Comparison of ENCODE assay signal across 8 mouse cellular contexts in genomic region chr6:142779045-142779811, GRCm38 (mm10). TPM values are rescaled to one million over a fixed set of nuclear protein-coding genes. Genes with fewer than 3 reads are reported as not detected.
DNase-seq lines count a peak whose midpoint lies in the region; ATAC-seq lines count a peak whose summit lies in the region.

No protein-coding gene starts in this region.

- peaks cover 2% of the 10 kb centered on the region; the same call in 1 of the 2 replicates for H3K36me3 ChIP-seq in heart, embryonic 11.5 days (ENCODE audit: control insufficient read depth, insufficient read depth, low read length)
- peaks cover 14% of the 10 kb centered on the region for H3K36me3 ChIP-seq in limb, embryonic 13.5 days

- WGBS in heart, embryonic 11.5 days (ENCODE audit: insufficient replicate concordance) = 44% methylated on average over 11 of the region's 11 CpGs
- WGBS in limb, embryonic 13.5 days = 49% methylated on average over 11 of the region's 11 CpGs

- DNase-seq in heart, postnatal 25 days (ENCODE audit: low spot score) = no peak
- peak; percentile 65 to 67 for DNase-seq in cerebellum, adult 18-20 months
- peak; percentile 34 to 52 for DNase-seq in frontal cortex, postnatal 14 days (ENCODE audit: low spot score in 2 of 2)
- peak; percentile 28 to 42 for DNase-seq in kidney, adult 8-10 months
- DNase-seq in neural tube, embryonic 10.5 days (ENCODE audit: extremely low spot score, low spot score) = peak; percentile 36

- H3K27ac ChIP-seq in heart, embryonic 11.5 days (ENCODE audit: low read depth, low read length) = no peak overlapping the region; the same call in 1 of the 2 replicates
- H3K27ac ChIP-seq in limb, embryonic 13.5 days = no peak overlapping the region

- H3K9me3 ChIP-seq in heart, embryonic 11.5 days (replicated peaks; ENCODE audit: control insufficient read depth, low read length) = no peaks in the 10 kb centered on the region
- no peaks in the 10 kb centered on the region for H3K9me3 ChIP-seq in limb, embryonic 13.5 days

- H3K27me3 ChIP-seq in heart, embryonic 11.5 days (ENCODE audit: control insufficient read depth, insufficient read depth, low read length) = no peaks in the 10 kb centered on the region
- no peaks in the 10 kb centered on the region for H3K27me3 ChIP-seq in limb, embryonic 13.5 days

- no peak for ATAC-seq in heart, embryonic 11.5 days (replicated peaks; ENCODE audit: insufficient number of reproducible peaks, low FRiP score, low TSS enrichment)
- peak; percentile 40; the same call in 1 of the 2 replicates for ATAC-seq in limb, embryonic 13.5 days (ENCODE audit: low FRiP score, low read depth)
- no peak for ATAC-seq in monocyte, adult 5-6 weeks (replicated peaks; ENCODE audit: insufficient number of reproducible peaks, low FRiP score, low TSS enrichment, poor library complexity, severe bottlenecking)

- H3K4me3 ChIP-seq in heart, embryonic 11.5 days (ENCODE audit: low read depth, low read length) = no peak overlapping the region
- no peak overlapping the region for H3K4me3 ChIP-seq in limb, embryonic 13.5 days

- no peak overlapping the region for H3K9ac ChIP-seq in heart, embryonic 11.5 days (ENCODE audit: low read depth, low read length)
- H3K9ac ChIP-seq in limb, embryonic 13.5 days = no peak overlapping the region

- peak overlapping the region; percentile 22; the same call in 1 of the 2 replicates for H3K4me2 ChIP-seq in heart, embryonic 11.5 days
- no peak overlapping the region for H3K4me2 ChIP-seq in limb, embryonic 13.5 days (replicated peaks)

- intact Hi-C loops in heart, postnatal 25 days (cut with DNase I) = loop anchor here (2.0 to 10.0 kb wide), 3 partner anchors 33 to 396 kb away; no protein-coding TSS in a partner anchor

- peaks cover 22% of the 10 kb centered on the region for H3K4me1 ChIP-seq in heart, embryonic 11.5 days (ENCODE audit: control insufficient read depth, insufficient read depth, low read length)
- H3K4me1 ChIP-seq in limb, embryonic 13.5 days = no peaks in the 10 kb centered on the region

RNA-seq across cellular contexts. Expression of gene Cmas, which starts 22.7 kb away (rescaled TPM):
- 117 and 126 TPM in 2 replicates for polyA plus RNA-seq in heart, embryonic 11.5 days (2014; fragmentation: Nextera tagmentation; extraction: Ambion mirVana)
- total RNA-seq in heart, postnatal 25 days (2021) = 10 to 100 TPM; 33.5 to 34.8 TPM
- polyA plus RNA-seq in limb, embryonic 13.5 days (2015; fragmentation: Nextera tagmentation; extraction: Ambion mirVana) = 74.7 and 79.6 TPM in 2 replicates
- total RNA-seq in monocyte, adult 5-6 weeks (2017) = 92.6 to 119 TPM (median 117 TPM) in 3 replicates

RNA-seq across cellular contexts. Expression of gene Sult6b2, which starts 25.1 kb away (rescaled TPM):
- 0.14 TPM in 1 of 2 replicates, not detected in the other for polyA plus RNA-seq in heart, embryonic 11.5 days (2014; fragmentation: Nextera tagmentation; extraction: Ambion mirVana)
- under 1 TPM in 1 of 2 experiments, not detected in 1; 0.23 TPM for total RNA-seq in heart, postnatal 25 days (2021)
- not detected in 2 replicates for polyA plus RNA-seq in limb, embryonic 13.5 days (2015; fragmentation: Nextera tagmentation; extraction: Ambion mirVana)
- not detected in 3 replicates for total RNA-seq in monocyte, adult 5-6 weeks (2017)
